Comparison of ENCODE assay signal across 14 mouse cellular contexts in genomic region chrX:71413616-71414015, GRCm38 (mm10).
"Had no signal": no experiment of that assay in that cellular context is flagged by ENCODE, and none has a peak within 500 bp of the region (broad histone marks: within the 10 kb centered on the region; RNA-seq: fewer than 3 reads in every experiment).

No protein-coding gene starts in this region.

- DNase-seq: lung, adult 18-20 months; lung, embryonic 14.5 days; lung, postnatal 10 days; lung, postnatal 4 days; right cerebral cortex, postnatal 14 days; thymus, adult 2 months; thymus, postnatal 25 days; thymus, postnatal 4 days had no signal

- H3K4me1 ChIP-seq: midbrain, embryonic 10.5 days; midbrain, embryonic 12.5 days; midbrain, embryonic 15.5 days; neural tube, embryonic 12.5 days; stomach, embryonic 15.5 days had no signal

- H3K4me2 ChIP-seq: lung, embryonic 14.5 days; midbrain, embryonic 12.5 days; midbrain, embryonic 15.5 days; neural tube, embryonic 12.5 days; stomach, embryonic 15.5 days had no signal

- ATAC-seq: midbrain, embryonic 15.5 days had no signal

- H3K36me3 ChIP-seq: midbrain, embryonic 10.5 days; midbrain, embryonic 12.5 days; midbrain, embryonic 15.5 days; neural tube, embryonic 12.5 days; stomach, embryonic 15.5 days had no signal

- H3K27me3 ChIP-seq: midbrain, embryonic 12.5 days; midbrain, embryonic 15.5 days; neural tube, embryonic 12.5 days; stomach, embryonic 15.5 days had no signal

- H3K9me3 ChIP-seq: midbrain, embryonic 10.5 days; midbrain, embryonic 12.5 days; midbrain, embryonic 15.5 days; neural tube, embryonic 12.5 days; stomach, embryonic 15.5 days had no signal

- H3K4me3 ChIP-seq: midbrain, embryonic 10.5 days; midbrain, embryonic 12.5 days; midbrain, embryonic 15.5 days; neural tube, embryonic 12.5 days; stomach, embryonic 15.5 days had no signal

- H3K27ac ChIP-seq: midbrain, embryonic 10.5 days; midbrain, embryonic 12.5 days; midbrain, embryonic 15.5 days; neural tube, embryonic 12.5 days; stomach, embryonic 15.5 days; stomach, postnatal 0 days had no signal

- H3K9ac ChIP-seq: lung, embryonic 14.5 days; midbrain, embryonic 12.5 days; midbrain, embryonic 15.5 days; neural tube, embryonic 12.5 days; stomach, embryonic 15.5 days had no signal
